Mouse (Mus musculus): ENCODE data around the gene Lypd5. TPM values are rescaled to one million over a fixed set of nuclear protein-coding genes. Genes with fewer than 3 reads are reported as not detected.

The Lypd5 gene
- total RNA-seq, 2 experiments from 2014 or later = not detected

Other genes starting within 250 kb of the Lypd5 start
- gene Zfp112, start 236.9 kb upstream of the Lypd5 start, total RNA-seq (2015) = 0.60 and 0.89 TPM in 2 replicates
- gene Zfp112, start 236.9 kb upstream of the Lypd5 start, total RNA-seq (2017) = 0.29 and 0.81 TPM in 2 replicates
- 4.5 and 8.1 TPM in 2 replicates for gene Zfp235, start 215.0 kb upstream of the Lypd5 start, total RNA-seq (2015)
- gene Zfp235, start 215.0 kb upstream of the Lypd5 start, total RNA-seq (2017) = 3.7 and 4.7 TPM in 2 replicates
- gene Zfp114, start 174.1 kb upstream of the Lypd5 start, total RNA-seq (2015) = 0.71 and 0.80 TPM in 2 replicates
- 0.11 and 0.65 TPM in 2 replicates for gene Zfp114, start 174.1 kb upstream of the Lypd5 start, total RNA-seq (2017)
- 6.0 and 6.8 TPM in 2 replicates for gene Zfp111, start 137.8 kb upstream of the Lypd5 start, total RNA-seq (2015)
- gene Zfp111, start 137.8 kb upstream of the Lypd5 start, total RNA-seq (2017) = 6.8 and 8.9 TPM in 2 replicates
- 1.0 and 1.1 TPM in 2 replicates for gene Zfp109, start 111.6 kb upstream of the Lypd5 start, total RNA-seq (2015)
- gene Zfp109, start 111.6 kb upstream of the Lypd5 start, total RNA-seq (2017) = 1.5 and 2.6 TPM in 2 replicates
- 0.56 and 0.93 TPM in 2 replicates for gene Zfp108, start 94.4 kb upstream of the Lypd5 start, total RNA-seq (2015)
- 0.51 and 0.65 TPM in 2 replicates for gene Zfp108, start 94.4 kb upstream of the Lypd5 start, total RNA-seq (2017)
- 0.36 TPM in 1 of 2 replicates, not detected in the other for gene Zfp93, start 78.8 kb upstream of the Lypd5 start, total RNA-seq (2015)
- gene Zfp93, start 78.8 kb upstream of the Lypd5 start, total RNA-seq (2017) = 0.08 and 0.26 TPM in 2 replicates
- 4.2 and 4.9 TPM in 2 replicates for gene Zfp61, start 48.0 kb upstream of the Lypd5 start, total RNA-seq (2015)
- gene Zfp61, start 48.0 kb upstream of the Lypd5 start, total RNA-seq (2017) = 10.6 and 12.7 TPM in 2 replicates
- 0.49 and 1.6 TPM in 2 replicates for gene Zfp94, start 32.5 kb upstream of the Lypd5 start, total RNA-seq (2015)
- gene Zfp94, start 32.5 kb upstream of the Lypd5 start, total RNA-seq (2017) = 0.94 and 0.95 TPM in 2 replicates
- not detected in 2 replicates for gene Tescl, start 15.3 kb upstream of the Lypd5 start, total RNA-seq (2015)
- gene Tescl, start 15.3 kb upstream of the Lypd5 start, total RNA-seq (2017) = not detected in 2 replicates
- 5.9 and 7.6 TPM in 2 replicates for gene Kcnn4, start 21.1 kb downstream of the Lypd5 start, total RNA-seq (2015)
- 14.2 and 17.0 TPM in 2 replicates for gene Kcnn4, start 21.1 kb downstream of the Lypd5 start, total RNA-seq (2017)
- 21.6 and 22.3 TPM in 2 replicates for gene Smg9, start 50.4 kb downstream of the Lypd5 start, total RNA-seq (2015)
- gene Smg9, start 50.4 kb downstream of the Lypd5 start, total RNA-seq (2017) = 16.7 and 30.3 TPM in 2 replicates
- gene Irgc1, start 103.1 kb downstream of the Lypd5 start, total RNA-seq (2015) = 0.74 and 1.8 TPM in 2 replicates
- 0.66 and 0.94 TPM in 2 replicates for gene Irgc1, start 103.1 kb downstream of the Lypd5 start, total RNA-seq (2017)
- gene Plaur, start 113.3 kb downstream of the Lypd5 start, total RNA-seq (2015) = 100 and 110 TPM in 2 replicates
- gene Plaur, start 113.3 kb downstream of the Lypd5 start, total RNA-seq (2017) = 96.3 and 124 TPM in 2 replicates
- not detected in 2 replicates for gene Cadm4, start 132.8 kb downstream of the Lypd5 start, total RNA-seq (2015)
- not detected in 2 replicates for gene Cadm4, start 132.8 kb downstream of the Lypd5 start, total RNA-seq (2017)
- 0.69 TPM in 1 of 2 replicates, not detected in the other for gene Zfp428, start 157.8 kb downstream of the Lypd5 start, total RNA-seq (2015)
- gene Zfp428, start 157.8 kb downstream of the Lypd5 start, total RNA-seq (2017) = 0.40 TPM in 1 of 2 replicates, not detected in the other
- not detected in 2 replicates for gene AC161166.1, start 163.3 kb downstream of the Lypd5 start, total RNA-seq (2015)
- not detected in 2 replicates for gene AC161166.1, start 163.3 kb downstream of the Lypd5 start, total RNA-seq (2017)
- 2.4 and 2.7 TPM in 2 replicates for gene Irgq, start 181.5 kb downstream of the Lypd5 start, total RNA-seq (2015)
- gene Irgq, start 181.5 kb downstream of the Lypd5 start, total RNA-seq (2017) = 2.4 and 2.5 TPM in 2 replicates
- not detected in 2 replicates for gene Pinlyp, start 196.9 kb downstream of the Lypd5 start, total RNA-seq (2015)
- gene Pinlyp, start 196.9 kb downstream of the Lypd5 start, total RNA-seq (2017) = not detected in 2 replicates
- gene Xrcc1, start 197.1 kb downstream of the Lypd5 start, total RNA-seq (2015) = 18.3 and 27.5 TPM in 2 replicates
- 17.6 and 25.1 TPM in 2 replicates for gene Xrcc1, start 197.1 kb downstream of the Lypd5 start, total RNA-seq (2017)
- 148 and 171 TPM in 2 replicates for gene Ethe1, start 238.3 kb downstream of the Lypd5 start, total RNA-seq (2015)
- 59.2 and 67.7 TPM in 2 replicates for gene Ethe1, start 238.3 kb downstream of the Lypd5 start, total RNA-seq (2017)
- 0.16 and 0.27 TPM in 2 replicates for gene Zfp575, start 238.4 kb downstream of the Lypd5 start, total RNA-seq (2015)
- 0.08 and 0.22 TPM in 2 replicates for gene Zfp575, start 238.4 kb downstream of the Lypd5 start, total RNA-seq (2017)

Data from megakaryocyte, adult 5-6 weeks (primary cell).